Mouse (Mus musculus) cerebellum, adult 9-11 months (tissue): ENCODE measurements around the gene Sigirr.

Experiments
- DNase-seq: peaks from one replicate; pipeline ENCODE4 v3.0.0; 2022

Sigirr gene

GRCm38 (mm10) chr7:141096021-141096420 is 4.4 kb downstream of the Sigirr start:
- DNase-seq = no peak

GRCm38 (mm10) chr7:141094487-141095205 is 5.7 kb downstream of the Sigirr start:
- no peak for DNase-seq

GRCm38 (mm10) chr7:141093950-141094349 is 6.4 kb downstream of the Sigirr start:
- no peak for DNase-seq

GRCm38 (mm10) chr7:141092051-141092735 is 8.2 kb downstream of the Sigirr start:
- peak; percentile 84 for DNase-seq

DNA sequence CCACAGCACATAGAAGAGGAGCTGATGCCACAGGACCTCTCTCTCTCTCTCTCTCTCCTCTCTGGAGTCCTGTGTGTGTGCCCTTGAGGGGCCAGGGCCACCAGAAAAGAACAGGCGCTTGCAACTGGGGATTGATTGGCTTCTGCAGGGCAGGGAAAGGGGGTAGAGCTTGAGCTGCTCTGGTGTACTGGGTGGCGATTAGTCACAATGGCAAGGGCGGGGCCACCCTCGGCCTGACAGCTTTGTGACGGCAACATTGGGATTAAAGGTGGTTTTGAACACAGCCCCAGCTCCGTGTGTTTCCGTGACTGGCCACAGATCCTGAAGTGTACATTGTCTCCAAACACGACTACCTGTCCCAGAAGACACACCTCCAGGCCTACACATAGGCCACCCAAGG is 10.1 kb downstream of the Sigirr start:
- DNase-seq = no peak

DNA sequence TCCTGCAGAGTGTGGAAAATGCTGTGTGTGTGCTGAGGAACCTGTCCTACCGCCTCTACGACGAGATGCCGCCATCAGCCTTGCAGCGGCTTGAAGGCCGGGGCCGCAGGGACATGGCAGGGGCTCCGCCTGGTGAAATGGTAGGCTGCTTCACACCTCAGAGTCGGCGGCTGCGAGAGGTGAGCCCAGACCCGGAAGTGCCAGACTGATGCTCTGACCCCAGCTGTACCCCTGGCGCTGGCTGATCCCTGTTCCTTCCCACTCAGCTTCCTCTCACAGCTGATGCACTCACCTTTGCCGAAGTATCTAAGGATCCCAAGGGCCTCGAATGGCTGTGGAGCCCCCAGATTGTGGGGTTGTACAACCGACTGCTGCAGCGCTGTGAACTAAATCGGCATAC is 11.9 kb downstream of the Sigirr start:
- no peak for DNase-seq

- DNase-seq = no peak
Observed at GRCm38 (mm10) chr7:141087894-141088293, 12.5 kb downstream of the Sigirr start.

DNA sequence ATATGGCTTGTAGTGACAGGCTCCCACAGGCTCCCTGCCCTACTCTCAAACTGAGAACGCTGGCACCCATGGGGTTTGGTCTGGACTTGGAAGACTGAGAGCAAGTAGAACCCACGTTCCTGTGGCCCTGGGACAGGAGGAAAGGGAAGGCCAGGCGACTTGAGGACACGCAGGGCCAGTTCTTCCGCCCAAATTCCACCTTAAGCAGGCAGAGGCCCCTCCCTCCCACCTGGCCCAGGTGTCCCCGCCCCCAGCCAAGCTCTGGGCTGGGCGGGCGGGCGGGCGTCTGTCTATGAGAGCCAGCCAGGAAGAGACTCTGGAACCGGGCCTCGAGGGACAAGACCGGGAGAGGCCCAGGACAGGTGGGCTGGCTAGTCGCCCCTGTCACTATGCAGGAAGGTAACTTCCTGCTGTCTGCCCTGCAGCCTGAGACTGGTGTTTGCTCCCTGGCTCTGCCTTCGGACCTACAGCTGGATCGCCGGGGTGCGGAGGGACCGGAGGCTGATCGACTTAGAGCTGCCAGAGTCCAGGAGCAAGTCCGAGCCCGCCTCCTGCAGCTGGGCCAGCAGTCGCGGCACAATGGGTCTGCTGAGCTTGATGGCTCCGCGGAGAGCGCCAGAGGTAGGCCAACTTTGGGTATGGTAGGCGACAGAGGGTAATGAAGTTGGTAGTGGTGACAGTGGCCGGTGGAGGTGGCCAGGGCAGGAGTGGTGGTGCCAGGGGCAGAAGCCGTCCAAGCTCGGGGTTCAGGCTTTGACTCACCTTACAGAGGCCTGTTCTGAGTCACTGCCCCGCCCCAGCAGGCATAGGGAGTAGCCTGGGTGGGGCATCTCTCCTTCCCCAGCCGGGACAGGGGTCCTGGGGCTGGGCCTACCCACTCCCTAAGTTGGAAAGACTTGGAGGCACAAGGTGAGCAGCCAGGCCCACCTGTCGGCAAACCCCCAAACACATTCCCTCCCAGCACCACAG is 20.6 kb downstream of the Sigirr start:
- DNase-seq = no peak

- DNase-seq = no peak
Observed at GRCm38 (mm10) chr7:141078876-141079275, 21.5 kb downstream of the Sigirr start.

DNA sequence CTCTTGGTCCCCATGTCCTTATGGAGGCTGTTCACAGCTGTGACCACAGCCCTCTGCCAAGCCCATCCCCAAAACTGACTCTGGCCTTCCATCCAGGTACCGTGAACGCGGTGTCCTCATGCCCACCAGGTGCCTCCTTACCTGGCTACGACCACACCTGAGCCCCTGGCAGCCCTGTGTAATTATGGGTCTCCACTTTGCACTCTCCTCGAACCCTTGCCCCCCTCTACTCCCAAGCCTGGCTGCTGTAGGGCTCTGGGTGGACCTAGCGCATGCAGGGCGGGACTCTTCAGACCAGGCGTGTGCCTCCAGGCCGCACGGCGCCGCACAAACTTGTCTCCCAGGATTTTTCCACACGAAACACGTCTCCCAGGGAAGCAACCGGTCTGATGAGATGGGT is 22.5 kb downstream of the Sigirr start, which contains the start of gene Pkp3:
TSS of gene Pkp3 (plus strand) at position 378 of the 400 bp plus-strand sequence.
- DNase-seq = no peak

GRCm38 (mm10) chr7:141073782-141074181 is 26.6 kb downstream of the Sigirr start:
- DNase-seq = no peak

GRCm38 (mm10) chr7:141072017-141072745 is 28.2 kb downstream of the Sigirr start:
- DNase-seq = no peak

DNA sequence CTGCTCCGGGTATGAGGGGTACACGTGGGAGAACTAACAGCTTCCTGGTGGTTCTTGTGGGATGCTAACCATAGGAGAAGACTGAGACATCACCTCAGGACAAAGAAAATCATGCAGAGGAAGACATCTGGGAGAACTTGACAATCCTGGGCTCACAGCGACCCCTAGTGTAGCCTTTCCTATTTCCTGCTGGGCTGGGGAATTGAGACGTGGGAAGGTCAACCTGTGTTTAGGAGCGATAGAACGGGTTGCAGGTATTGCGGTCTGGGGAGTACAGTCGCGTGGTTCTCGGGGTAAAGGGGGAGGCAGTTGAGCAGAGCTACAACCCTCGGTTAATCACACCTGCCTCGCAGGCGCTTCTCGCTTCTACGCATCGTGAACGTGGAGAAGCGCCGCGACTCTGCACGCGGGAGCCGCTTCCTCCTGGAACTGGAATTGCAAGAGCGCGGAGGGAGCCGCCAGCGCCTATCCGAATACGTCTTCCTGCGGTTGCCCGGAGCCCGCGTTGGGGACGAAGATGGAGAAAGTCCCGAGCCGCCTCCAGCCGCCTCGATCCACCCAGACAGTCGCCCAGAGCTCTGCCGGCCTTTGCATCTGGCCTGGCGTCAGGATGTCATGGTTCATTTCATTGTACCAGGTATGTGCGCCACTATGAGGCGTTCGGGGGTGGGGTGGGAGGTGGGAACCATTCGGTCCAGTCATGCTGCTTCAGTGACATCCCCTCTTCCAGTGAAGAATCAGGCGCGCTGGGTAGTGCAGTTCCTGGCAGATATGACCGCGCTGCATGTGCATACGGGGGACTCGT is 30.1 kb downstream of the Sigirr start:
- DNase-seq = peak; percentile 64

GRCm38 (mm10) chr7:141068351-141068750 is 32.0 kb downstream of the Sigirr start:
- peak; percentile 31 for DNase-seq

- peak; percentile 21 for DNase-seq
Observed at GRCm38 (mm10) chr7:141064576-141064975, 35.8 kb downstream of the Sigirr start.

GRCm38 (mm10) chr7:141064175-141064574 is 36.2 kb downstream of the Sigirr start:
- DNase-seq = peak; percentile 30

- DNase-seq = peak; percentile 22
Observed at GRCm38 (mm10) chr7:141063353-141063752, 37.0 kb downstream of the Sigirr start.

GRCm38 (mm10) chr7:141062525-141062924 is 37.8 kb downstream of the Sigirr start:
- DNase-seq = peak; percentile 83

- peak; percentile 75 for DNase-seq
Observed at GRCm38 (mm10) chr7:141061269-141061692, 39.1 kb downstream of the Sigirr start.

- peak; percentile 95 for DNase-seq
Observed at GRCm38 (mm10) chr7:141060426-141061242, 39.7 kb downstream of the Sigirr start, which contains the start of gene B4galnt4. B4galnt4 (plus strand) TSS chr7:141061104.
